Mouse (Mus musculus) MEL-GATA-1-ER (cell line): ENCODE data around the gene Phf21a.

ENCODE experiments used
- DNase-seq: peaks from one replicate; pipeline ENCODE4 v3.0.0-alpha.2; 2012; ENCODE audit warnings: low read depth; ENCODE audit errors: extremely low read depth

Phf21a gene

GRCm38 (mm10) chr2:92400682-92401081 lies 307.8 kb downstream of the Phf21a start:
- DNase-seq = no peak

GRCm38 (mm10) chr2:92401091-92401561 lies 308.2 kb downstream of the Phf21a start, which contains the start of gene Mapk8ip1:
TSS of gene Mapk8ip1 (minus strand) at chr2:92401263.
- DNase-seq = no peak

GRCm38 (mm10) chr2:92402591-92403326 lies 309.8 kb downstream of the Phf21a start:
- DNase-seq = no peak

- DNase-seq = no peak
Measured at GRCm38 (mm10) chr2:92403776-92404319, 310.9 kb downstream of the Phf21a start.

- no peak for DNase-seq
Measured at GRCm38 (mm10) chr2:92404737-92405136, 311.8 kb downstream of the Phf21a start.

- DNase-seq = no peak
Measured at GRCm38 (mm10) chr2:92405687-92406086, 312.8 kb downstream of the Phf21a start.

- no peak for DNase-seq
Measured at GRCm38 (mm10) chr2:92408309-92409045, 315.6 kb downstream of the Phf21a start.

- no peak for DNase-seq
Measured at GRCm38 (mm10) chr2:92411705-92412104, 318.8 kb downstream of the Phf21a start.
